Mouse (Mus musculus): ENCODE results near the gene Rap1gap2.

DNA sequence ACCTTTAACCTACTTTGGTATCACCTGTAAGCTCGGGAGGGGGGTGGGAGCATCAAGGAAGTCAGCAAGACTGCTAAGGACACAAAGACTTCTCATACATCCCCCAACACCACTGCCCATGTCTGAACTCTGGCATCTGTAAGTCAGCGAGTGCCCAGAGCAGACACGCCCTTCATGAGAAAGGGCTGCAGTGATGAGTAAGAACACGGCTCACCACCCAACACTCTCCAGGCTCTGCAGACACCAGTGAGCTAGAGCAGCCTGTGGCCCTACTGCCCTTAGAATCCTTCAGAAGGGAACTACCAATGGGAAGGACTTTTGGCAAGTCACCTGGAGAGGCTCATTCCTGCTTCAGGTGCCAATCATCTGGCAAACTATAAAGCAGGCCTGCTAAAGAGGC lies 168.3 kb downstream of the Rap1gap2 start:
- TF ChIP-seq GATA1 (IDR thresholded peaks at IDR 0.05; ENCODE audit: borderline replicate concordance, low read length) (no peak), FLI1 (IDR thresholded peaks at IDR 0.05; ENCODE audit: low read length) (no peak)
